Mouse (Mus musculus): ENCODE measurements around the gene E430018J23Rik. TPM values are rescaled to one million over a fixed set of nuclear protein-coding genes. Genes with fewer than 3 reads are reported as not detected.

The E430018J23Rik gene
- polyA plus RNA-seq (2015; fragmentation: Nextera tagmentation; extraction: Ambion mirVana) = 1.7 and 1.9 TPM in 2 replicates

GRCm38 (mm10) chr7:127393157-127393943, at the start of gene E430018J23Rik:
TSS of gene E430018J23Rik (minus strand) at chr7:127393629.

GRCm38 (mm10) chr7:127421388-127422191, 28.2 kb upstream of the E430018J23Rik start, which contains the start of gene Zfp688:
TSS of gene Zfp688 (minus strand) at chr7:127422068.

GRCm38 (mm10) chr7:127406002-127406987, 12.9 kb upstream of the E430018J23Rik start, which contains the start of gene Zfp764:
TSS of gene Zfp764 (minus strand) at chr7:127406822.

GRCm38 (mm10) chr7:127386641-127387392, 6.6 kb downstream of the E430018J23Rik start, which contains the start of gene 9130019O22Rik:
TSS of gene 9130019O22Rik (minus strand) at chr7:127387166.

GRCm38 (mm10) chr7:127375271-127376245, 17.9 kb downstream of the E430018J23Rik start, which contains the start of gene Zfp747:
TSS of gene Zfp747 (minus strand) at chr7:127376050.

GRCm38 (mm10) chr7:127345512-127346325, 47.7 kb downstream of the E430018J23Rik start, which contains the start of gene Zfp768:
TSS of gene Zfp768 (minus strand) at chr7:127345589.

Other genes with a start within 250 kb of the E430018J23Rik start
- gene Cd2bp2, start 197.6 kb downstream of the E430018J23Rik start, polyA plus RNA-seq (2015; fragmentation: Nextera tagmentation; extraction: Ambion mirVana) = 27.7 and 29.2 TPM in 2 replicates
- 21.0 and 22.5 TPM in 2 replicates for gene Tbc1d10b, start 185.2 kb downstream of the E430018J23Rik start, polyA plus RNA-seq (2015; fragmentation: Nextera tagmentation; extraction: Ambion mirVana)
- 34.1 and 37.7 TPM in 2 replicates for gene Mylpf, start 184.7 kb downstream of the E430018J23Rik start, polyA plus RNA-seq (2015; fragmentation: Nextera tagmentation; extraction: Ambion mirVana)
- gene Zfp553, start 160.6 kb downstream of the E430018J23Rik start, polyA plus RNA-seq (2015; fragmentation: Nextera tagmentation; extraction: Ambion mirVana) = 10.2 and 11.5 TPM in 2 replicates
- 44.4 and 49.3 TPM in 2 replicates for gene Sept1, start 160.5 kb downstream of the E430018J23Rik start, polyA plus RNA-seq (2015; fragmentation: Nextera tagmentation; extraction: Ambion mirVana)
- 21.4 and 23.5 TPM in 2 replicates for gene Zfp771, start 149.4 kb downstream of the E430018J23Rik start, polyA plus RNA-seq (2015; fragmentation: Nextera tagmentation; extraction: Ambion mirVana)
- 87.9 and 90.1 TPM in 2 replicates for gene Dctpp1, start 132.9 kb downstream of the E430018J23Rik start, polyA plus RNA-seq (2015; fragmentation: Nextera tagmentation; extraction: Ambion mirVana)
- gene Sephs2, start 119.6 kb downstream of the E430018J23Rik start, polyA plus RNA-seq (2015; fragmentation: Nextera tagmentation; extraction: Ambion mirVana) = 77.6 and 80.8 TPM in 2 replicates
- 10.0 and 13.4 TPM in 2 replicates for gene Itgal, start 97.4 kb downstream of the E430018J23Rik start, polyA plus RNA-seq (2015; fragmentation: Nextera tagmentation; extraction: Ambion mirVana)
- 3.2 and 4.1 TPM in 2 replicates for gene Zfp768, start 48.0 kb downstream of the E430018J23Rik start, polyA plus RNA-seq (2015; fragmentation: Nextera tagmentation; extraction: Ambion mirVana)
- 2.5 TPM in 2 replicates for gene Zfp747, start 17.6 kb downstream of the E430018J23Rik start, polyA plus RNA-seq (2015; fragmentation: Nextera tagmentation; extraction: Ambion mirVana)
- gene 9130019O22Rik, start 6.5 kb downstream of the E430018J23Rik start, polyA plus RNA-seq (2015; fragmentation: Nextera tagmentation; extraction: Ambion mirVana) = 1.3 and 1.8 TPM in 2 replicates
- gene Zfp764, start 13.2 kb upstream of the E430018J23Rik start, polyA plus RNA-seq (2015; fragmentation: Nextera tagmentation; extraction: Ambion mirVana) = 1.7 and 2.2 TPM in 2 replicates
- gene Zfp688, start 28.4 kb upstream of the E430018J23Rik start, polyA plus RNA-seq (2015; fragmentation: Nextera tagmentation; extraction: Ambion mirVana) = 17.4 and 22.2 TPM in 2 replicates
- 2.5 and 3.2 TPM in 2 replicates for gene Zfp689, start 55.5 kb upstream of the E430018J23Rik start, polyA plus RNA-seq (2015; fragmentation: Nextera tagmentation; extraction: Ambion mirVana)
- gene Prr14, start 66.0 kb upstream of the E430018J23Rik start, polyA plus RNA-seq (2015; fragmentation: Nextera tagmentation; extraction: Ambion mirVana) = 27.6 and 29.6 TPM in 2 replicates
- gene Fbrs, start 85.6 kb upstream of the E430018J23Rik start, polyA plus RNA-seq (2015; fragmentation: Nextera tagmentation; extraction: Ambion mirVana) = 8.0 and 13.0 TPM in 2 replicates
- 16.1 and 18.0 TPM in 2 replicates for gene Srcap, start 118.4 kb upstream of the E430018J23Rik start, polyA plus RNA-seq (2015; fragmentation: Nextera tagmentation; extraction: Ambion mirVana)
- 9.1 and 10.1 TPM in 2 replicates for gene Gm42715, start 126.0 kb upstream of the E430018J23Rik start, polyA plus RNA-seq (2015; fragmentation: Nextera tagmentation; extraction: Ambion mirVana)
- 4.8 and 7.5 TPM in 2 replicates for gene Tmem265, start 167.8 kb upstream of the E430018J23Rik start, polyA plus RNA-seq (2015; fragmentation: Nextera tagmentation; extraction: Ambion mirVana)
- 30.1 and 30.9 TPM in 2 replicates for gene Phkg2, start 179.7 kb upstream of the E430018J23Rik start, polyA plus RNA-seq (2015; fragmentation: Nextera tagmentation; extraction: Ambion mirVana)
- gene Ccdc189, start 195.0 kb upstream of the E430018J23Rik start, polyA plus RNA-seq (2015; fragmentation: Nextera tagmentation; extraction: Ambion mirVana) = 7.6 and 9.4 TPM in 2 replicates
- gene Rnf40, start 195.1 kb upstream of the E430018J23Rik start, polyA plus RNA-seq (2015; fragmentation: Nextera tagmentation; extraction: Ambion mirVana) = 22.3 and 22.4 TPM in 2 replicates
- 1.7 and 2.2 TPM in 2 replicates for gene Zfp629, start 222.2 kb upstream of the E430018J23Rik start, polyA plus RNA-seq (2015; fragmentation: Nextera tagmentation; extraction: Ambion mirVana)